Mouse (Mus musculus) splenic B cell, adult 2 months (primary cell): ENCODE measurements at regions not wholly inside any gene's neighbourhood (a gene's known extent, or its start where the extent isn't known, plus 50 kb on each side); places are given as distances from the start of the nearest gene placed in this dataset.
"Not testable (repeated sequence)": the region's sequence is repeated elsewhere in the genome, so short reads cannot be mapped to it uniquely, and the experiment has no call there.

ENCODE experiments used
- DNase-seq: peaks from one replicate; pipeline ENCODE4 v3.0.0-alpha.2; 2011; ENCODE audit warnings: low read depth, low spot score
- H3K27me3 ChIP-seq: 2 replicates; pipeline ENCODE4 v1.6.1; 2012; ENCODE audit warnings: mild to moderate bottlenecking, low read length, moderate library complexity, mixed read lengths; ENCODE audit not compliant: control insufficient read depth, poor library complexity, insufficient read depth, severe bottlenecking
- H3K36me3 ChIP-seq: 2 replicates; pipeline ENCODE4 v1.6.1; 2012; ENCODE audit warnings: mild to moderate bottlenecking, low read length, moderate library complexity, mixed read lengths; ENCODE audit not compliant: control insufficient read depth, poor library complexity, insufficient read depth, severe bottlenecking

DNA sequence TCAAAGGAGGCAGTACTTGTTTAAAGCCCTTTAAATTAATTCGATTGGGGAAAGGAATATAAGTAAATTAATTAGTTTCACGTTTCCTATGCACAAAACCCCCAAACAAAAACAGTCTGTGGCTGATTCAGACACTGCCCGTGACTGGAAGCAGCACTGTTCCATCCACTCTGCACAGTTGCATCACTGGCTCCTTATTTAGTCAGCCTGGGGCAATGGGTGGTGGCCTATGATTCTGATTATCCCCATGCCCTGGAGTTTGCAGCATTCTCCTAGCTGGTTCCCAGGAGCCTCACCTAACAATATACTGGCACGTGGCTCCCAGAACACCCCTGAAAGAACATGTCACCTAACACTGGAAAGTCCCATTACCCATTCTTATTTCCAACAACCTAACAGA, 99.6 kb upstream of the Fam78b start:
- Histone ChIP-seq H3K36me3 (no peaks in the 10 kb centered on the region), H3K27me3 (no peaks in the 10 kb centered on the region)
- DNase-seq: no peak

DNA sequence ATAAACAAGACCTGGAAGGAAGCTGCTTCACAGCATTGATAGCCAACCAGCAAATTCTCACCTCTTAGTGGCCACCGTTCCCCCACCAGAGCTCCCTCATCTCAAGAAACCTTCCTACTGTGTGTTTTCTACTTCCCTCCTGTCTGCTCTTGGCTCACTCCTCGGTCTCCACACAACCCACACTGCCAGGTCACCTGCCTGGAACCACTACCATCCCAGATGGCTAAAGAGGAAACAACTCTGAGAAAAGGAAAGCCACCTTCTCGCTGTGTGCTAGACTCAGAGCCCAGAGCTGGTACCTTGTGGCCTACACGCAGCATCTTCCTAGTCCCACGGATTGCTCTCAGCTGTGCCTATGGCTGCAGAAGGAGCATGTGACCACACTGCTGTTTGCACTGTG, 97.8 kb upstream of the Fam78b start:
- Histone ChIP-seq H3K36me3 (no peaks in the 10 kb centered on the region), H3K27me3 (no peaks in the 10 kb centered on the region)
- DNase-seq: no peak

DNA sequence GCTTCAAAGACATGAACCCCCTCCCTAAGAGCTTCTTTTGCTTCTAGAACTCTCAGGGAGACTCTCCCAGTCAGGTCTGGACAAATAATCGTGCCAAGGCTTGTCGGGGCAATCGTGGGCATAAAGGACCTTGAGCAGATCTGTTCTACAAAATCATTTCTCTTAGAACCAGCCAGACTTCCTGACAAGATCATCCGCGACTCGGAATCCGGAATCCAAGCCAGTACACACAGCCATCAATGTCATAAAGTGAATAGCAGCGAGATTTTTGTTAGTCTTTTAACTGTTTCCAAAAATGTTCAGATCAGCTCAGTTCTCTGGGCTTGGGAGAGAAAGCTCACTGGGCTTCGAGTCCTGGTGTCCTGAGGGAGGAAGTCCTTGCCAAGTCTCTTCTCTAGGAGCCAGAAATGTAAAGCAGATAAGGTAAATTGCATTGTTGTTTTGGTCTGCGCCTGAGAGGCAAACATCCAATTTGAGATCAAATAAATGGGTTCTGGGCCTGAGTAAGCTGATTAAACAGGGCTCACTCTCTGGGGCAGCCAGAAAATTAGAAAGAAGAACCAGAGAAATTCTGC, 92.9 kb upstream of the Fam78b start:
- no peaks in the 10 kb centered on the region for H3K36me3 ChIP-seq
- no peaks in the 10 kb centered on the region for H3K27me3 ChIP-seq
- DNase-seq: no peak

DNA sequence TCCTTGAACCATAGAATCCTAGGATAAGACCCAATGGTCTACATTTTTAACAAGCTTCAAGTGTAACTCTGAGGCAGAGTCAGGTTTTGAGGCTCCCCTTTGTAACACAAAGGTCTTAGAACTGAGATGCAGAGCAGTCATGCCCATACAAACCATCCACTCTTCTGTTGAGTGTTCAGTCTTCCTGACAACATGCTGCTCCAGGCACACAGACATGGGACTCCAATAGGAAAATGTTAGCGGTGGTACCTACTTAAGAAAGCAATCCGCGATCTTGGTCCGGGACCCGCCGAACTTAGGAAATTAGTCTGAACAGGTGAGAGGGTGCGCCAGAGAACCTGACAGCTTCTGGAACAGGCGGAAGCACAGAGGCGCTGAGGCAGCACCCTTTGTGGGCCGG, 89.0 kb upstream of the Fam78b start:
- DNase-seq, H3K36me3 ChIP-seq, H3K27me3 ChIP-seq: not testable (repeated sequence)

DNA sequence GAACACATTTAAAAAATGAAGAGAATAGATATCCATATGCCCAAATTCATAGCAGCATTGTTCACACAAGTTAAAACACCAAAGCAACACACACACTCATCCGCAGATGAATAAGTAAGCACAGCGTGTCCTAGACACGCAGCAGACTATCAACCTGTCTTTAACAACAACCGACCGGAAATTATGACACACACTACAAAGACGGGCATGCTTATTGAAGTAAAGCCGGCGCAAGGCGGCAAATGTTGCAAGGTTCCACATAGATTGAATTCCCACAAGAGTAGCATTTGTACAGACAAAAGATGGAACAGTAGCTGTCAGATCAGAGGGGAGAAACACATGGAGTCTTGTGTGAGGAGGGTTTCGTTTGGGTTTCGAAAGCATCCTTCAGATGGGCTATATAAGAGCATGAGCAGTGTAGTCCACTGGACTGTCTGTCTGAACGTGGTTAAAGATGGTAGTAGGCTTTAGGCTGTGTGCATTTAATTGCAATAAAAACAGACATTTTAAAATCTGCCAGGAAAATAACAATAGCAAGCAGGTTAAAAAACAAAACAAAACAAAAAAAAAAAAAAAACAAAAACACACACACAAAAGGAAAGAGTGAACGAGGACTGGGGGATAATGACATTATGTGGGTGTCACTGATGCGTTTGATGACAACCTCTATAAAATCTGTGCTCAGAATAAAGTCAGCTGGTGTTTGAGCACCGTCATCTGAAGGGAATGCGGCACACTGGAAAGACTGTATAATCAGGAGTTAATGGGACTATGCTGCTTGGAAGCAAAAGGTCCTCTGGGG, 78.1 kb upstream of the Fam78b start:
- no peak for DNase-seq
- Histone ChIP-seq H3K36me3 (no peaks in the 10 kb centered on the region), H3K27me3 (no peaks in the 10 kb centered on the region)

DNA sequence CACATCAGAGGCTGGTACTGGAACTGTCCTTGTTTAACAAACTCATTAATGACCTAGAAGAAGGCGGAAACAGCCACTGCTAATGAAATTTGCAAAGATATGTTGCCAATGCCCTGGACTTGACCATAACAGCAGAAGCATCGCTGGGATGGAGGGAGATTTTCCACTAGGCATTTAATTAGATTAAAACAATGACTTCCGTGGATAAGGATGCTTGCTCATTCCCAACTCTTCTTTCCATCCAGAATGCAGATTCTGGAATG, 77.6 kb upstream of the Fam78b start:
- Histone ChIP-seq H3K36me3 (no peaks in the 10 kb centered on the region), H3K27me3 (no peaks in the 10 kb centered on the region)
- DNase-seq: no peak

DNA sequence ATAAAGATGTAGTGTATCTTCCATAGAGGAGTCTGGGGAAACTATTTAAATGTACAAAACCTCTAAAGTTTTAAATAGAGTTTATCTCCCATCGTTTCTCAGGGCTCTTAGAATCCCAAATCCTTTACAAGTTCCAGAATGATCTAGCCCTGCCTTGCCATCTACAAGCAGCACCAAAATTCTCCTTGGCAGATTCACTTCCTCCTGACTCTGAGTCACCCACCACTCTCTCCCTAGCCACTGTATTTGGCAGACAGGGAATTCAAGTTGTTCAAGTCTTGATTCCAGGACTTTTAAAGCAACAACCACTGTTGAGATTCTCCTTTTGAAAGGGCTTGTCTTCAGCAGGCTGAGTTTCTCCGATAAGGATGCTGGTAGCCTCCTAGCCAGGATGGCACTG, 77.1 kb upstream of the Fam78b start:
- Histone ChIP-seq H3K27me3 (no peaks in the 10 kb centered on the region), H3K36me3 (no peaks in the 10 kb centered on the region)
- DNase-seq: no peak

DNA sequence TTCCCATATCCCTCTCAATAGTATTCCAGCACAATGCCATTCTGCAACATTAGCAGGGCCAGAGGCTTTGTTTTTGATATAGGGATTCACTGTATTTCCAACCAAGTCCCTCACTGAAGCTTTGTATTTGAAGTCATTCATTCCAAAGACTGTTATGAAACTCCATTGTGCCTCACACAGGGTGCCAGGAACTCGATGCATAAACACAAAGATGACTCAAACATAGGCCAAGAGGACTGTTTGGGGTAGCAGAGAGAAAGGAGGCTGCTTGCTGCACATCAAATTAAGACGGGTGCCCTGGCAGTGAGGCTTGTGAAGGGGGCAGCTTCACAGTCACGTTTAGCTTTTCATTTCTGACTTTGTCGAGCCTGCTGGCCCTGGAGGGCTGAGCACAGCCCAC, 75.1 kb upstream of the Fam78b start:
- no peaks in the 10 kb centered on the region for H3K27me3 ChIP-seq
- no peak for DNase-seq
- H3K36me3 ChIP-seq: no peaks in the 10 kb centered on the region

DNA sequence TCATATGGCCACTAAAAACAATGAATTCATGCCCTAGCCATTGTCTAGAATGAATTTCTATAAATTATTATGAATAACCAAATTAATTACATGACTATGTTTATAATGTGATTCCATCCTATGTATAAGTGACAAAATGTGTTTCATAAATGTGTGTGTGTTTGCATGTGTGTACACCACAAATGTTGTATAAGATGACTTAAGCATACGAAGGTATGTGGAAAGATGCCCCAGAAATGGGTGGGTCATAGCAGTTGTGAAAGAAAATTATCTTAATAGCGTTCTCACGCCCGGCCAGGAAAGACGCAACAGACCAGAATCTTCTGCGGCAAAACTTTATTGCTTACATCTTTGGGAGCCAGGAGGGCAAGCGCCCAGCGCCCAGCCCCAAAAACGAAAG, 61.5 kb upstream of the Fam78b start:
- DNase-seq, H3K27me3 ChIP-seq, H3K36me3 ChIP-seq: not testable (repeated sequence)

DNA sequence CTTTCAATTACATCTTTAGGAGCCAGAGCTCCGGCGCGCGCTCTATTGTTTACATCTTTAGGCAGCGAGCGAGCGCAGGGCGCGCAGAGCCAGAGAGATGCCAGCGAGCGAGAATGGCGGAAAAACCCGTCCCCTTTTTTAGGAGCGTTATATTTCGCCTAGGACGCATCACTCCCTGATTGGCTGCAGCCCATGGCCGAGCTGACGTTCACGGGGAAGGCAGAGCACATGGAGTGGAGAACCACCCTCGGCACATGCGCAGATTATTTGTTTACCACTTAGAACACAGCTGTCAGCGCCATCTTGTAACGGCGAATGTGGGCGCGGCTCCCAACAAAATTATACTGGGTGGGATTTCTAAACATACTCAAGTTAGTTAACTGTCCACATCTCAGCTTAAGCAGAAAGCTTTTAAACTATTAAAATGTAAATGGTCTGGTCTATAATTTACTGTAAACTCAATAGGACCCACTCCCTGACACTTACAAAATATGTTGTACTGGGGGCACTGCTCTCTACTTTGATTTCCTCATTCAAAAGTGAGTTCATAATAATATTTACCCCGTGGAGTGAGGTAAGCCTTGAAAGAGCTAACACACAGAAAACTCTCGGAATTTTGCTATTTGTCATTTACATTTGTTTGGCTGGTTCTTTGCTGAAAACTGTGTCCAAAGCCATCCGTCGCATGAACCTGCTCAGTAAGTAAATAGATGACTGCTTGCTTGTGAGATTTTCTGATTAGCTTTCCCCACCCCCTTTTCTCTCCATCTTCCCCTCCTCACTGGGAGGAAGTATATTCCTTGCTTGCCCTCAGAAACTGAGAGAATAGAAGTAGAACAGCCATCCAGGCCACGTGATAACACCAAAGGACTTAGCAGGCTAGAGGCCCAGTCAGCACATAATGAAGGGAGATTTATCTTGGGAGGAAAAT, 60.8 kb upstream of the Fam78b start:
- H3K36me3 ChIP-seq, H3K27me3 ChIP-seq: not testable (repeated sequence)
- peak; percentile 1 for DNase-seq

DNA sequence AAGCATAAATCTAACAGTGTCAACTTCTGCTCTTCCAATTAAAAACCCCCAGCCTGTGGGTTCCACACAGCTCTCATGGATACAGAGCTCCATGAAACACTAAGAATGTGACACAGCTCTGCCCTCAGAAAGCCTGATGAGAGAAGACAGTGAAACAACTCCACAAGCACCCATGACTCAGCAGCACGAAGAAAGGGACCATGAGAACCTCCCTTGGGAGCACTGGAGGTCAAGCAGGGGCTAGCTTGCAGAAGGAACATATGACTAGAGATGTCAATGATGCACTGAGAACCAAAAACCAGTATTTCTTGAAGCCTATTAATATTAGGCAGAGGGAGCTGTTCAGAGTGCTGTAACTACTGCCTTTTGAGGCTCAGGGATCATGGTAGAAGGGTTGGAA, 59.0 kb upstream of the Fam78b start:
- Histone ChIP-seq H3K27me3 (no peaks in the 10 kb centered on the region), H3K36me3 (no peaks in the 10 kb centered on the region)
- no peak for DNase-seq

DNA sequence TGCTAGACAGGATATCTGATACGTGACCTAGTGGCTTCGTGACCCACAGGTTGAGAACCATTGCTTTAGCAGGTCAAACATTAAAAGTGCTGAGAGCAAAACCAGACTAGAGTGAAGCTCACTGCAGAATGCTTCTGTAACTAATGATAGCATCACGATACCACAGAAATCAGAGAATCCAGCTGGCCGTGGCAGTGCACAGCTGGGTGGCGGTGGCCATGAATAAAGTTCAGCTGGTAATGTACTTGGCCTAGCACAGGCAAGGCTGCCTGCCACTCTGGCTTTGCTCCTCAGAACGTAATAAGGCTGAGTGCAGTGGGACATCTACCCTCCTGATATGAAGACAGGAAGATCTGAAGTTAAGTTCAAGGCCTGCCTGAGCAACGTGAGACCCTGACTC, 56.7 kb upstream of the Fam78b start:
- H3K36me3 ChIP-seq: no peaks in the 10 kb centered on the region
- no peaks in the 10 kb centered on the region for H3K27me3 ChIP-seq
- DNase-seq: no peak

DNA sequence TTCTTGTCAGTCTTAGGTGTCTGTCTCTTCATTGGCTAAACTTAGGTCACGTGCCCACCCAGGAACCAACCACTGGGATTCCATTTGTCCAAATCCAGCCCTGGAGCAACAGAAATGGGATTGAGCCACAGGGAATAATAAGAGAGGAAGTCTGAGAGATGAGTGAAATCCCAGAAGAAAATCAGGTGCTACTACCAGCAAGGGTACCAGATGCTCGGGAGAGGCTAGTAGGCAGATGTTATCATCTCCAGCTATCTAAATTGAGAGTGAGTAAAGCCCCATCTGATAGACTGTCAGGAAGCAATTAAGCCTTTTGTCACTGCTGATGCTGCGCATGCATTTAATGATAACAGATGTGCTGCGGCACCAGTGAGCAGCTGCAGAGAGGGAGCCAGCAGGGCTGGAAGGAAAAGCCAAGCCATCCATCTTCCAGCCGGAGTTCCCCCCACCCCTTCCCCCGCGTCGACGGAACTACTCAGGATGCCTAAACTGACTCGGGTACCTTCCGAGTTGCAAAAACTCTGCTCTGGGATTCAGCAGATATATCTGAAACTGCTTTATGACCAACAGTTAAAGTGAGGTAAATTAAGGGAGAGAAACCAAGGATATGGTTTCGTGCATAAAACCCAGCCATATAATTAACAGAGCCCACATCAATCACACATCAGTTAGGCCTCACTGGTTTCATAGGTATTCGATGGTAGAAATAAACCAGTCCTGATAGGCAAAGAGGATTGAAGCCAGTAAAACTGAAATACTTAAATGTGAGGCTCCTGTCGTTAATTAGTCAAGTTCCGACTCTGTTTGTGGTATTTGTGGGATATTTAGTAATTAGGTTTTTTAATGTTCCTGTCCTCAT, 53.1 kb upstream of the Fam78b start:
- Histone ChIP-seq H3K27me3 (no peaks in the 10 kb centered on the region), H3K36me3 (no peaks in the 10 kb centered on the region)
- DNase-seq: no peak
